Mouse (Mus musculus) midbrain, embryonic 14.5 days (tissue): ENCODE measurements around the gene Dnaic1. TPM values are rescaled to one million over a fixed set of nuclear protein-coding genes. Genes with fewer than 3 reads are reported as not detected.
A peak's percentile ranks its signal among the peaks of the same experiment; 100 is the strongest.

ENCODE experiments used
- ATAC-seq: fragments of 200-750 bp; cut with Nextera tagmentation; 2 replicates; pipeline ENCODE4 v1.8.0; 2017; ENCODE audit warnings: moderate number of reproducible peaks, moderate library complexity; ENCODE audit not compliant: low FRiP score, low TSS enrichment
- DNase-seq: peaks from one replicate; pipeline ENCODE4 v3.0.0-alpha.2; 2015
- H3K27ac ChIP-seq: fragments of 300-500 bp; sonication (generic); replicated peaks from 2 replicates; pipeline ENCODE4 v1.5.1; 2014; ENCODE audit warnings: mild to moderate bottlenecking, low read depth, low read length, moderate library complexity
- H3K27me3 ChIP-seq: fragments of 300-500 bp; sonication (generic); 2 replicates; pipeline ENCODE4 v1.6.1; 2014; ENCODE audit warnings: low read length, control low read depth, mixed read lengths; ENCODE audit not compliant: control insufficient read depth, insufficient read depth
- H3K36me3 ChIP-seq: fragments of 300-500 bp; sonication (generic); 2 replicates; pipeline ENCODE4 v1.6.1; 2014; ENCODE audit warnings: low read length, control low read depth; ENCODE audit not compliant: control insufficient read depth, insufficient read depth
- H3K4me1 ChIP-seq: fragments of 300-500 bp; sonication (generic); 2 replicates; pipeline ENCODE4 v1.6.1; 2014; ENCODE audit warnings: mild to moderate bottlenecking, antibody characterized with exemption, low read length, control low read depth; ENCODE audit not compliant: control insufficient read depth, insufficient read depth
- H3K4me2 ChIP-seq: fragments of 300-500 bp; sonication (generic); 2 replicates; pipeline ENCODE4 v1.6.1; 2014; ENCODE audit warnings: mild to moderate bottlenecking, low read length, moderate library complexity
- H3K4me3 ChIP-seq: fragments of 300-500 bp; sonication (generic); replicated peaks from 2 replicates; pipeline ENCODE4 v1.5.1; 2014; ENCODE audit warnings: low read depth, low read length
- H3K9ac ChIP-seq: fragments of 300-500 bp; sonication (generic); replicated peaks from 2 replicates; pipeline ENCODE4 v1.6.1; 2014; ENCODE audit warnings: mild to moderate bottlenecking, low read length, moderate library complexity
- H3K9me3 ChIP-seq: fragments of 300-500 bp; sonication (generic); 2 replicates; pipeline ENCODE4 v1.6.1; 2016; ENCODE audit warnings: low read length, control low read depth, mixed read lengths; ENCODE audit not compliant: control insufficient read depth
- WGBS: fragments of 180-500 bp; shearing (Covaris S2); extraction: QIAGEN DNeasy Blood & Tissue Kit; methylation state at CpG from one replicate; pipeline ENCODE4 v1.1.7; 2014; 5-methylcytosine and 5-hydroxymethylcytosine counted together
- polyA plus RNA-seq: library from polyadenylated mRNA; unstranded; fragments of >200 nt; fragmentation: Nextera tagmentation; extraction: Ambion mirVana; gene quantifications from 2 replicates; pipeline ENCODE4 v1.2.1, GENCODE M21; 2014

The Dnaic1 gene
- polyA plus RNA-seq, 1 experiment from 2014 or later: 2.0 TPM

- WGBS: 22% methylated on average over 25 of the region's 25 CpGs
- H3K9ac ChIP-seq: 0 out of 2 replicates have a peak overlapping the region, but pooled peaks have one; percentile 23
- no peak overlapping the region for H3K4me2 ChIP-seq
- H3K27me3 ChIP-seq: no peaks in the 10 kb centered on the region
- DNase-seq (no peak), ATAC-seq (no peak)
- H3K27ac ChIP-seq: no peak overlapping the region
- peaks cover 19% of the 10 kb centered on the region for H3K4me1 ChIP-seq
- no peaks in the 10 kb centered on the region for H3K9me3 ChIP-seq
- peaks cover 40% of the 10 kb centered on the region for H3K36me3 ChIP-seq
- no peak overlapping the region for H3K4me3 ChIP-seq
Measured at GRCm38 (mm10) chr4:41658566-41659384, 89.2 kb downstream of the Dnaic1 start.

- no peak for DNase-seq
- Histone ChIP-seq H3K9me3 (no peaks in the 10 kb centered on the region), H3K36me3 (peaks cover 48% of the 10 kb centered on the region), H3K4me3 (no peak overlapping the region), H3K27me3 (no peaks in the 10 kb centered on the region), H3K27ac (no peak overlapping the region), H3K9ac (no peak overlapping the region), H3K4me2 (no peak overlapping the region), H3K4me1 (peaks cover 23% of the 10 kb centered on the region)
- no peak for ATAC-seq
- WGBS: 50% methylated on average over 13 of the region's 13 CpGs
Measured at GRCm38 (mm10) chr4:41659556-41659955, 90.0 kb downstream of the Dnaic1 start.

GRCm38 (mm10) chr4:41660851-41661430, 91.4 kb downstream of the Dnaic1 start:
- Histone ChIP-seq H3K27ac (0 out of 2 replicates have a peak overlapping the region, but pooled peaks have one; percentile 5), H3K27me3 (no peaks in the 10 kb centered on the region), H3K4me2 (no peak overlapping the region), H3K9me3 (no peaks in the 10 kb centered on the region), H3K36me3 (peaks cover 52% of the 10 kb centered on the region), H3K4me1 (peaks cover 35% of the 10 kb centered on the region), H3K4me3 (no peak overlapping the region), H3K9ac (0 out of 2 replicates have a peak overlapping the region, but pooled peaks have one; percentile 4)
- 14% methylated on average over 11 of the region's 11 CpGs for WGBS
- DNase-seq: peak; percentile 81
- 0 out of 2 replicates have a peak, but pooled peaks have one; percentile 10 for ATAC-seq

GRCm38 (mm10) chr4:41662723-41663122, 93.1 kb downstream of the Dnaic1 start:
- no peak overlapping the region for H3K27ac ChIP-seq
- H3K9me3 ChIP-seq: no peaks in the 10 kb centered on the region
- no peak for DNase-seq
- no peak overlapping the region for H3K9ac ChIP-seq
- H3K27me3 ChIP-seq: no peaks in the 10 kb centered on the region
- H3K4me1 ChIP-seq: peaks cover 35% of the 10 kb centered on the region
- ATAC-seq: no peak
- H3K4me2 ChIP-seq: no peak overlapping the region
- WGBS: 85% methylated on average over 11 of the region's 11 CpGs
- no peak overlapping the region for H3K4me3 ChIP-seq
- peaks cover 42% of the 10 kb centered on the region for H3K36me3 ChIP-seq

- WGBS: 63% methylated on average over 9 of the region's 9 CpGs
- Histone ChIP-seq H3K4me3 (no peak overlapping the region), H3K4me2 (no peak overlapping the region), H3K9me3 (no peaks in the 10 kb centered on the region), H3K4me1 (peaks cover 34% of the 10 kb centered on the region), H3K27me3 (no peaks in the 10 kb centered on the region), H3K36me3 (peaks cover 37% of the 10 kb centered on the region), H3K27ac (no peak overlapping the region), H3K9ac (no peak overlapping the region)
- no peak for ATAC-seq
- DNase-seq: no peak
Measured at GRCm38 (mm10) chr4:41663614-41664013, 94.0 kb downstream of the Dnaic1 start.

GRCm38 (mm10) chr4:41664533-41664932, 95.0 kb downstream of the Dnaic1 start:
- H3K36me3 ChIP-seq: peaks cover 46% of the 10 kb centered on the region
- H3K4me3 ChIP-seq: no peak overlapping the region
- no peaks in the 10 kb centered on the region for H3K9me3 ChIP-seq
- no peak overlapping the region; the same call in 1 of the 2 replicates for H3K9ac ChIP-seq
- ATAC-seq (no peak), DNase-seq (no peak)
- 68% methylated on average over 7 of the region's 7 CpGs for WGBS
- 0 out of 2 replicates have a peak overlapping the region, but pooled peaks have one; percentile 20 for H3K27ac ChIP-seq
- H3K27me3 ChIP-seq: no peaks in the 10 kb centered on the region
- peaks cover 26% of the 10 kb centered on the region for H3K4me1 ChIP-seq
- no peak overlapping the region for H3K4me2 ChIP-seq

- no peaks in the 10 kb centered on the region for H3K27me3 ChIP-seq
- peaks cover 22% of the 10 kb centered on the region for H3K4me1 ChIP-seq
- H3K27ac ChIP-seq: 0 out of 2 replicates have a peak overlapping the region, but pooled peaks have one; percentile 45
- H3K4me3 ChIP-seq: no peak overlapping the region
- 7% methylated on average over 6 of the region's 8 CpGs for WGBS
- no peak for ATAC-seq
- no peak for DNase-seq
- no peak overlapping the region; the same call in 1 of the 2 replicates for H3K9ac ChIP-seq
- H3K9me3 ChIP-seq: no peaks in the 10 kb centered on the region
- peaks cover 52% of the 10 kb centered on the region for H3K36me3 ChIP-seq
- no peak overlapping the region for H3K4me2 ChIP-seq
Measured at GRCm38 (mm10) chr4:41665009-41665675, 95.6 kb downstream of the Dnaic1 start.

GRCm38 (mm10) chr4:41666646-41667045, 97.1 kb downstream of the Dnaic1 start:
- no peak overlapping the region for H3K9ac ChIP-seq
- H3K27ac ChIP-seq: no peak overlapping the region
- WGBS: 80% methylated on average over 11 of the region's 11 CpGs
- peaks cover 62% of the 10 kb centered on the region for H3K36me3 ChIP-seq
- no peak overlapping the region for H3K4me2 ChIP-seq
- peaks cover 22% of the 10 kb centered on the region for H3K4me1 ChIP-seq
- no peak overlapping the region for H3K4me3 ChIP-seq
- no peaks in the 10 kb centered on the region for H3K9me3 ChIP-seq
- no peaks in the 10 kb centered on the region for H3K27me3 ChIP-seq
- no peak for DNase-seq
- ATAC-seq: no peak
